Mouse (Mus musculus) liver, adult 2 months (tissue): ENCODE data around the gene Ndufv1. TPM values are rescaled to one million over a fixed set of nuclear protein-coding genes. Genes with fewer than 3 reads are reported as not detected.

ENCODE experiments used
- DNase-seq: peaks from one replicate; pipeline ENCODE4 v3.0.0-alpha.2; 2011; ENCODE audit warnings: low read depth, low spot score; ENCODE audit errors: extremely low read depth
- H3K27ac ChIP-seq: fragments of 200-500 bp; replicated peaks from 2 replicates; pipeline ENCODE4 v1.5.1; 2012; ENCODE audit warnings: low read depth, mild to moderate bottlenecking, control low read depth, inconsistent platforms, low read length; ENCODE audit not compliant: insufficient read depth
- H3K27me3 ChIP-seq: fragments of 200-500 bp; 2 replicates; pipeline ENCODE4 v1.6.1; 2012; ENCODE audit warnings: mild to moderate bottlenecking, moderate library complexity, low read length, inconsistent platforms; ENCODE audit not compliant: control insufficient read depth, insufficient read depth
- H3K36me3 ChIP-seq: fragments of 200-500 bp; 2 replicates; pipeline ENCODE4 v1.6.1; 2012; ENCODE audit warnings: low read length, inconsistent platforms; ENCODE audit not compliant: control insufficient read depth, insufficient read depth
- H3K4me1 ChIP-seq: fragments of 200-500 bp; 2 replicates; pipeline ENCODE4 v1.6.1; 2011; ENCODE audit warnings: low read length; ENCODE audit not compliant: control insufficient read depth, insufficient read depth
- H3K4me3 ChIP-seq: fragments of 200-500 bp; 2 replicates; pipeline ENCODE4 v1.5.1; 2011; ENCODE audit warnings: low read depth, mild to moderate bottlenecking, control low read depth, low read length, moderate library complexity; ENCODE audit not compliant: insufficient read depth
- H3K79me2 ChIP-seq: fragments of 200-500 bp; 2 replicates; pipeline ENCODE4 v1.6.1; 2012; ENCODE audit warnings: inconsistent platforms, mild to moderate bottlenecking, low read length, moderate library complexity; ENCODE audit not compliant: control insufficient read depth, insufficient read depth
- H3K9ac ChIP-seq: fragments of 200-500 bp; 2 replicates; pipeline ENCODE4 v1.6.1; 2012; ENCODE audit warnings: low read depth, mild to moderate bottlenecking, control low read depth, inconsistent platforms, low read length
- CTCF ChIP-seq: fragments of 200-500 bp; IDR thresholded peaks from 2 replicates; pipeline ENCODE4 v1.5.1; 2011; ENCODE audit warnings: low read depth, low read length, control low read depth
- POLR2A ChIP-seq: fragments of 200-500 bp; IDR thresholded peaks from 2 replicates; pipeline ENCODE4 v1.6.1; 2011; ENCODE audit warnings: low read length, control low read depth; ENCODE audit not compliant: insufficient read depth; ENCODE audit errors: extremely low read depth
- WGBS: fragments of 180-500 bp; shearing (Covaris S2); methylation state at CpG from one replicate; pipeline ENCODE4 v1.1.7; 2018; 5-methylcytosine and 5-hydroxymethylcytosine counted together
- polyA plus RNA-seq: library from polyadenylated mRNA; depleted of rRNA; stranded (reverse); fragments of >200 nt; gene quantifications from 2 replicates; pipeline ENCODE4 v1.2.3, GENCODE M21; 2012
- total RNA-seq: library from RNA; depleted of rRNA; stranded (reverse); fragments of >200 nt; gene quantifications from 2 replicates; pipeline ENCODE4 v1.2.3, GENCODE M21; 2014

Gene Ndufv1
- total and polyA plus RNA-seq, 2 experiments: 189 to 239 TPM

GRCm38 (mm10) chr19:4001752-4002151 lies 10.9 kb downstream of the Ndufv1 start:
- 96% methylated on average over 5 of the region's 5 CpGs for WGBS
- Histone ChIP-seq H3K27ac (no peak overlapping the region), H3K36me3 (peaks cover 2% of the 10 kb centered on the region; the same call in 1 of the 2 replicates), H3K4me3 (no peak overlapping the region), H3K9ac (no peak overlapping the region), H3K4me1 (peaks cover 12% of the 10 kb centered on the region), H3K79me2 (no peaks in the 10 kb centered on the region), H3K27me3 (no peaks in the 10 kb centered on the region)
- no peak for DNase-seq
- TF ChIP-seq POLR2A (no peak), CTCF (no peak)

- Histone ChIP-seq H3K4me1 (peaks cover 13% of the 10 kb centered on the region), H3K27me3 (no peaks in the 10 kb centered on the region), H3K27ac (peak overlapping the region; percentile 85), H3K4me3 (peak overlapping the region; percentile 82), H3K9ac (peak overlapping the region; percentile 91), H3K79me2 (no peaks in the 10 kb centered on the region), H3K36me3 (no peaks in the 10 kb centered on the region)
- 24% methylated on average over 17 of the region's 17 CpGs for WGBS
- DNase-seq: no peak
- TF ChIP-seq POLR2A (no peak), CTCF (no peak)
These were observed 11.6 kb downstream of the Ndufv1 start for GRCm38 (mm10) chr19:4000949-4001525.

GRCm38 (mm10) chr19:4000119-4000900 lies 12.3 kb downstream of the Ndufv1 start, which contains the start of the genes Nudt8 and Gm49405:
Gene Nudt8 (plus strand): TSS chr19:4000580.
Gene Gm49405 (plus strand): TSS chr19:4000626.
- H3K27ac ChIP-seq: peak within 1 kb of the TSS; percentile 85
- peak; percentile 95 for DNase-seq
- peaks cover 13% of the 10 kb centered on the region for H3K4me1 ChIP-seq
- H3K4me3 ChIP-seq: peak within 1 kb of the TSS; percentile 82
- TF ChIP-seq POLR2A: peak; percentile 89
- TF ChIP-seq CTCF: peak; percentile 83
- no peaks in the 10 kb centered on the region for H3K36me3 ChIP-seq
- H3K79me2 ChIP-seq: no peaks in the 10 kb centered on the region
- WGBS: under 1% methylated on average over 64 of the region's 64 CpGs
- peak within 1 kb of the TSS; percentile 91 for H3K9ac ChIP-seq
- no peaks in the 10 kb centered on the region for H3K27me3 ChIP-seq

GRCm38 (mm10) chr19:3999121-3999730 lies 13.4 kb downstream of the Ndufv1 start:
- H3K4me3 ChIP-seq: no peak overlapping the region
- H3K9ac ChIP-seq: no peak overlapping the region
- no peaks in the 10 kb centered on the region for H3K36me3 ChIP-seq
- H3K27ac ChIP-seq: no peak overlapping the region
- DNase-seq: no peak
- peaks cover 13% of the 10 kb centered on the region for H3K4me1 ChIP-seq
- TF ChIP-seq CTCF (no peak), POLR2A (no peak)
- no peaks in the 10 kb centered on the region for H3K79me2 ChIP-seq
- 89% methylated on average over 9 of the region's 9 CpGs for WGBS
- no peaks in the 10 kb centered on the region for H3K27me3 ChIP-seq

- no peak for DNase-seq
- Histone ChIP-seq H3K36me3 (no peaks in the 10 kb centered on the region), H3K9ac (no peak overlapping the region), H3K27ac (no peak overlapping the region), H3K27me3 (no peaks in the 10 kb centered on the region), H3K4me1 (peaks cover 13% of the 10 kb centered on the region), H3K79me2 (no peaks in the 10 kb centered on the region), H3K4me3 (no peak overlapping the region)
- TF ChIP-seq CTCF (no peak), POLR2A (no peak)
- WGBS: 86% methylated on average over 8 of the region's 8 CpGs
These were observed 14.3 kb downstream of the Ndufv1 start for GRCm38 (mm10) chr19:3998335-3998734.
